27 mouse cellular contexts compared by ENCODE assay signal in the genomic region with DNA sequence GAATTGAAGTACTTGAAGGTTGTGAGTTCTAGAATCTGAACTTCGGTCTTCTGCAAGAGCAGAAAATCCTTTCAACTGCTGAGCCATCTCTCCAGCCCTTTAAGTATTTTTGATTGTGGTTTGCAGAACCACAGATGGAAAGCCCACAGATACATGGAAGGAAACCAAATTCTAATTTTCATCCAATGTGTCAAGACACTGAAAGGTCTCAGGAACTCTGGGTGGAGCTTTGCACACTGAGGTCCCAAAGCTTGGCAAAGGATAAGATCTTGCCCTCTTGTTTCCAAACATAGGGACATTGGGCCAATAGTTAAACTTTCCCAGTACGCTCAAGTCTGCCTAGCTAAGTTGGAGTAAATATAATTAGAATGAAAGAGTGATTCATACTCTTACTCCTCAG.
A peak's percentile ranks its signal among the peaks of the same experiment; 100 is the strongest.
DNase-seq lines count a peak whose midpoint lies in the region; TF ChIP-seq lines count a peak whose summit lies in the region.
"Had no signal": no experiment of that assay in that cellular context is flagged by ENCODE, and none has a peak within 500 bp of the region (broad histone marks: within the 10 kb centered on the region; RNA-seq: fewer than 3 reads in every experiment).

No protein-coding gene starts in this region.

- no peaks in the 10 kb centered on the region for H3K27me3 ChIP-seq in cerebellum, adult 2 months (ENCODE audit: control insufficient read depth, insufficient read depth, low read length)
- H3K27me3 ChIP-seq: embryonic facial prominence, embryonic 13.5 days; heart, embryonic 12.5 days; heart, embryonic 15.5 days; intestine, embryonic 15.5 days; Patski had no signal

- peaks cover 4% of the 10 kb centered on the region for H3K4me1 ChIP-seq in embryonic fibroblast, embryonic 13.5 days (ENCODE audit: control insufficient read depth, insufficient read depth, low read length)
- H3K4me1 ChIP-seq in cerebellum, adult 2 months (ENCODE audit: control insufficient read depth, insufficient read depth, low read length): no peaks in the 10 kb centered on the region
- H3K4me1 ChIP-seq: intestine, embryonic 15.5 days had no signal

- intact Hi-C loops in gastrocnemius, postnatal 36 days (cut with DNase I): no loop called here

- H3K4me3 ChIP-seq in embryonic fibroblast, embryonic 13.5 days (ENCODE audit: insufficient read depth, low read length): no peak overlapping the region
- H3K4me3 ChIP-seq in cerebellum, adult 2 months (replicated peaks; ENCODE audit: insufficient read depth, low read depth, low read length): no peak overlapping the region
- H3K4me3 ChIP-seq: embryonic facial prominence, embryonic 10.5 days; embryonic facial prominence, embryonic 13.5 days; gastrocnemius, adult 2 months; heart, embryonic 12.5 days; heart, embryonic 15.5 days; hindbrain, embryonic 10.5 days; hindbrain, embryonic 13.5 days; intestine, embryonic 15.5 days had no signal

- TF ChIP-seq POLR2A in embryonic fibroblast, embryonic 13.5 days (IDR thresholded peaks at IDR 0.05; ENCODE audit: low read depth, low read length): no peak
- no peak for TF ChIP-seq POLR2A in cerebellum, adult 2 months (IDR thresholded peaks at IDR 0.05; ENCODE audit: borderline replicate concordance, insufficient read depth, low read length)

- H3K27ac ChIP-seq in embryonic fibroblast, embryonic 13.5 days (ENCODE audit: insufficient read depth, low read length): peak overlapping the region; percentile 48; the same call in 1 of the 2 replicates
- no peak overlapping the region for H3K27ac ChIP-seq in cerebellum, adult 2 months (ENCODE audit: insufficient read depth, low read length)
- H3K27ac ChIP-seq: embryonic facial prominence, embryonic 10.5 days; embryonic facial prominence, embryonic 13.5 days; gastrocnemius, adult 2 months; heart, embryonic 15.5 days; hindbrain, embryonic 10.5 days; hindbrain, embryonic 13.5 days; intestine, embryonic 15.5 days had no signal

- WGBS in cerebellum, adult 2 months: 91% methylated on average over 2 of the region's 2 CpGs

- DNase-seq in 3134 (ENCODE audit: extremely low read depth, insufficient read length, low spot score) (peak; percentile 69), NIH3T3 (ENCODE audit: low read depth) (peak; percentile 79)
- DNase-seq in cerebellum, adult 2 months: no peak
- no peak for DNase-seq in gastrocnemius, postnatal 36 days
- no peak for DNase-seq in urinary bladder, postnatal 10 days (ENCODE audit: low spot score)
- DNase-seq: adrenal gland, adult 2 months; adrenal gland, postnatal 14 days; cerebellum, adult 11-12 months; cerebellum, adult 9-10 months; cerebellum, postnatal 14 days; embryo, embryonic 11 days; forebrain, postnatal 0 days; gastrocnemius, adult 2 months; gastrocnemius, postnatal 14 days; heart, adult 18-20 months; heart, postnatal 10 days; heart, postnatal 36 days; kidney, adult 11 months had no signal

- no peak for TF ChIP-seq CTCF in embryonic fibroblast, embryonic 13.5 days (IDR thresholded peaks at IDR 0.05; ENCODE audit: borderline replicate concordance, insufficient read depth, low read length)
- no peak for TF ChIP-seq CTCF in cerebellum, adult 2 months (IDR thresholded peaks at IDR 0.05; ENCODE audit: borderline replicate concordance, insufficient read depth, low read depth, low read length)

Comparison
In these comparisons a context has a peak if more than half of its experiments do, and no peak if none do; other contexts are left out.
1. DNase-seq: peak in 3134 (single experiment) and NIH3T3 (single experiment); none in cerebellum, adult 2 months (0 of 2), gastrocnemius, postnatal 36 days (0 of 2) and urinary bladder, postnatal 10 days (single experiment).